Mouse (Mus musculus): ENCODE data around the gene Hrk.

The Hrk gene

DNA sequence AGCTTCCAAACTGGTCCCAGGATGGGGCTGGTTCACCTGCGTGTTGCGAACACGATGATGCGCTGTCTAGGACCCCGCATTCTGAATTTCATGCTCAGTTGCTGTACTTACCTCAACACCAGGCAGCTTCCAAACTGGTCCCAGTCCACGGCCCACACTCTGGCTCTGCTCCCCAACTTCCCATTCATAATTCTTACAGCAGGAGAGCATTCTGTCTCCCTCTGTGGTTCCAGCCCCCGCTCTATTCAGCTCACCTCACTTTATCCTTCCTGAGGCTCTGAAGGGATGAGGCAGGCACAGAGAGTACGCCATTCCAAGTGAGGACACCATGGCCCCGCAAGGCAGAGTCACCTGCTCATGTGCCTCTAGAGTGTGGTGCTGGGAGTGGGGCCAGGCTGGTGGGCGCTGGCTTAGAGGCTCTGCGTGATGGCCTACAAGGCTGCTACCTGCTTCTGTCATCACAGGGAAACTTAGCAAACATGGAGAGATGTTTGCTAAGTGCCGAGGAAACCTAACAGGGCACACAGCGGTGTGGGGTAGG is 65.7 kb downstream of the Hrk start:
- DNase-seq: no peak

DNA sequence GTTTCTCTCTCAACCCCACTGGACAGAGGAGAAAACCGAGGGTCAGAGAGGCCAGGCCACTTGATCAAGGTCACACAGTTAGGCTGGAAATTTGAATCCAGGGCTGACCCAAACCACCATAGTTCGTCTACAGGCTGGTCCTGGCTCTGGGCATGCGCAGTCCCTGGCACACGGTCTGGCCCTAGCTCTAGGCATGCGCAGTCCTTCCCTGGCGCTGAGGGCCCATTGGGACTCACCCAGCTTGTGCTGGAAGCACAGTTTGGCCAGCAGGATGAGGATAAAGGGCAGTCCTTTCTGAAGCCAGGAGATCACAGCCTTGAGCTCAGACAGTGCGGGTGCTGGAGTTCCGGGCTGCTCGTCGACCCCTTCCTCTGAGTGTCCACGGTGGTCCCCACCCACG is 72.4 kb downstream of the Hrk start:
- no peak for DNase-seq
